Mouse (Mus musculus): ENCODE data around the gene Sez6.

DNA sequence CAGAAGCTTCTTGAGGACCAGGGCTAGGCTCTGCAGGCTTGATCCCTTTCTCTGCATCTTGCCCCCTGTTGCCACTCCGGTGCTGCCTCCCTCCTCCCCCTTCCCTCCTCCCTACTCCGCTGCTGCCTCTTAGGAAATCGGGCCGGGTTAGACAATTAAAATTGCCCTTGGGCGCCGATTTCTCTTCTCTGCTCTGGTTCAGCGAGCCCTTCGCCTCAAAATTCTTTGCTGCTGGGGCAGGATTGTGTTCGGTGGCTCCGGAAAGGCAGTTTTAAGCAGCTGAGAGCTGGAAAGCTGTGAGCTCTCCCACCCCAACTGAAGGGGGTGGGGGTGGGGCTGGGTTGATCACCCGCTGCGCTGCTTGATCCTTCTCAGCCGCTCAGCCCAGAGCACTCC, 54.2 kb downstream of the Sez6 start:
- TF ChIP-seq CTCF (IDR thresholded peaks at IDR 0.05; ENCODE audit: control insufficient read depth, insufficient read depth, insufficient replicate concordance, low read depth, low read length) (no peak), POLR2A (IDR thresholded peaks at IDR 0.05; ENCODE audit: control insufficient read depth, low read depth, low read length) (no peak)

Measured in testis, adult 2 months (tissue).